Mouse (Mus musculus) left cerebral cortex, postnatal 4 days (tissue): ENCODE data around the gene Sult2a5. TPM values are rescaled to one million over a fixed set of nuclear protein-coding genes. Genes with fewer than 3 reads are reported as not detected.

Experiments used
- DNase-seq: peaks from one replicate; pipeline ENCODE4 v3.0.0-alpha.2; 2022
- intact Hi-C: fragments of 180-260 bp; cut with DNase I; formaldehyde crosslinking; loops from one replicate; pipeline ENCODE4 v1.15.1; 2025
- total RNA-seq, 2 experiments: library from RNA; stranded (reverse); gene quantifications; 2 replicates each; pipeline ENCODE4 v1.2.3; 2021

Gene Sult2a5
- not detected for total RNA-seq

DNA sequence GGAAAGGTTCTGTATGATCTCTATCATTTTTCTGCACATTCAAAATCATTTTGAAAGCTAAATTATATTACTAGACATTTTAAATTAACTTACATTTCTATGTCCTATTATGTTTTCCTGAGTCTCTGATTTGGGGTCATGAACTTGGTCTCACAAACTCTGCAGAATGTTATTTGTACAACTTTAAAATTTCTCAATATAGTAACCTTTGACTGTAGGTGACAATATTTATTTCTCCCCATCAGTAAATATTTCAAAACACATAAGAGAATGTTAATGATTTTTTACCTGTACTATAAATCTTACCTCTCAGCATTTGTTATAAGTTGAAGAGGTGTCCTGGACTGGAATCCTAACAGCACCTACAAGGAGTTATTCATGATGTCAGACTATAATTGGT, at the start of gene Sult2a5:
Sult2a5 (plus strand) TSS at position 301 of the 400 bp plus-strand sequence.
- intact Hi-C loops = no loop called here
- DNase-seq = no peak

Other genes starting within 250 kb of the Sult2a5 start
- 1 to 10 TPM in 1 of 2 experiments, under 1 TPM in 1; 0.64 to 1.2 TPM for gene Cabp5, start 225.8 kb upstream of the Sult2a5 start, total RNA-seq
- not detected for gene Bsph1, start 173.1 kb upstream of the Sult2a5 start, total RNA-seq
- gene Bsph2, start 52.9 kb upstream of the Sult2a5 start, total RNA-seq = not detected
- gene Sult2a2, start 109.5 kb downstream of the Sult2a5 start, total RNA-seq = not detected
- not detected for gene Sult2a1, start 213.4 kb downstream of the Sult2a5 start, total RNA-seq